In the genomic region with DNA sequence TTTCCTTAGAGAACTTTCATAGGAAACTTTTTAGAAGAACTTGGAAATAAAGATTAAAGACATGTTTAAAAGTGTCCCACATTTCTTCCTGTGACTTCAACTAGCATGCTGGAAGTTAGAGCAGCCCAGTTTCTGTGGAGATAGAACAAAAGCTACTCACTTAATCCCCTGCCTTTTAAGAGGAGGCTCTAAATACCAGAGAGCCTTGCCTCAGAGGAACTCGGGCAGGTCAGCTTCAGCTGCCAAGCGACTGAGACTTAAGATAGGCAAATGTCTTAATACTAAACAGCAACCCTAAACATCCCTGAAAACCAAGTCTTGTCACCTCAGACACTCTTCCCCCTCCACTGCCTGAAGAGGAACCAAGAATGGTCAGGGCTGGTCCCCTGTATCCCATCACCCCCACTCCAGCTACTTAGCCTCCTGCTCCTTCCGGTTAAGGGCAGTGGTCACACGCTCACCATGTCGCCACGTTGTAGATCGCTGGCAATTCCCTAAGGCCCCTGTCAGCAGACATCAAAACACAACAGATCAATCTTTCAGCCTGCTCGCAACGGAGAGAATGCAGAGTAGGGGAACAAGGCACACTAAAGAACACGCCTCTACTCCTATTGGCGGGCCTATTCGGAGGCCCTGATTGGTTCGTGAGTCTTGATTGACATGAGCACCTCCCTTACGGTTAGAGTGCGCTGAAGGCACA, we compare ENCODE assay signal across 8 mouse cellular contexts. TPM values are rescaled to one million over a fixed set of nuclear protein-coding genes. Genes with fewer than 3 reads are reported as not detected.
DNase-seq lines count a peak whose midpoint lies in the region; ATAC-seq and TF ChIP-seq lines count a peak whose summit lies in the region.
"Not testable (repeated sequence)": the region's sequence is repeated elsewhere in the genome, so short reads cannot be mapped to it uniquely, and the experiment has no call there.

A gene (minus strand): TSS at position 606 of the 700 bp plus-strand sequence.

- ATAC-seq in forebrain, postnatal 0 days = peak; percentile 100
- peak; percentile 100 for ATAC-seq in neural tube, embryonic 15.5 days (ENCODE audit: low FRiP score)

- peak within 1 kb of the TSS; percentile 46 for H3K4me3 ChIP-seq in forebrain, postnatal 0 days (ENCODE audit: low read depth, low read length)
- H3K4me3 ChIP-seq in lung, adult 2 months (replicated peaks; ENCODE audit: extremely low read depth, low read depth, low read length) = peak within 1 kb of the TSS; percentile 83
- peak within 1 kb of the TSS; percentile 53 for H3K4me3 ChIP-seq in neural tube, embryonic 15.5 days (replicated peaks)

- WGBS in forebrain, postnatal 0 days = under 1% methylated on average over 15 of the region's 15 CpGs
- WGBS in lung, adult 2 months = under 1% methylated on average over 15 of the region's 15 CpGs
- under 1% methylated on average over 15 of the region's 15 CpGs for WGBS in neural tube, embryonic 15.5 days

- not testable (repeated sequence) for TF ChIP-seq CTCF in forebrain, postnatal 0 days (IDR thresholded peaks at IDR 0.05; ENCODE audit: low read depth); lung, adult 2 months (IDR thresholded peaks at IDR 0.05; ENCODE audit: insufficient read depth, low read length)

- H3K4me1 ChIP-seq in forebrain, postnatal 0 days (ENCODE audit: insufficient read depth); lung, adult 2 months (ENCODE audit: control insufficient read depth, insufficient read depth, low read length); neural tube, embryonic 15.5 days: not testable (repeated sequence)

- peak within 1 kb of the TSS; percentile 58 for H3K4me2 ChIP-seq in forebrain, postnatal 0 days (ENCODE audit: low read depth)
- H3K4me2 ChIP-seq in neural tube, embryonic 15.5 days = peak within 1 kb of the TSS; percentile 63

- TF ChIP-seq POLR2A in lung, adult 2 months (IDR thresholded peaks at IDR 0.05; ENCODE audit: borderline replicate concordance, extremely low read depth, low read depth, low read length) = not testable (repeated sequence)

- peak; percentile 88 for DNase-seq in MN1 (ENCODE audit: low spot score)
- DNase-seq in cerebellum, adult 8-10 months = peak; percentile 42
- peak; percentile 90 for DNase-seq in forebrain, postnatal 0 days
- peak; percentile 75 to 77 for DNase-seq in heart, postnatal 36 days
- DNase-seq in layer of hippocampus, adult 18-20 months (ENCODE audit: low spot score in 2 of 2) = peak; percentile 49 to 82
- peak; percentile 74 for DNase-seq in lung, adult 2 months
- peak; percentile 77 for DNase-seq in testis, postnatal 10 days (ENCODE audit: low spot score)

- H3K36me3 ChIP-seq in forebrain, postnatal 0 days (ENCODE audit: insufficient read depth); neural tube, embryonic 15.5 days: not testable (repeated sequence)

- not testable (repeated sequence) for H3K27me3 ChIP-seq in forebrain, postnatal 0 days (ENCODE audit: insufficient read depth, low read length); neural tube, embryonic 15.5 days (replicated peaks)

- not testable (repeated sequence) for H3K27ac ChIP-seq in forebrain, postnatal 0 days (ENCODE audit: low read depth, low read length); neural tube, embryonic 15.5 days (replicated peaks)

- peak within 1 kb of the TSS; percentile 50 for H3K9ac ChIP-seq in forebrain, postnatal 0 days
- H3K9ac ChIP-seq in neural tube, embryonic 15.5 days (replicated peaks) = peak within 1 kb of the TSS; percentile 64

- intact Hi-C loops in heart, postnatal 36 days (cut with DNase I) = loop anchor here (10.0 kb wide), 1 partner anchor 61 kb away; no protein-coding TSS in a partner anchor

- not testable (repeated sequence) for H3K9me3 ChIP-seq in forebrain, postnatal 0 days (ENCODE audit: low read length); neural tube, embryonic 15.5 days (replicated peaks)

RNA-seq across cellular contexts. Expression of the gene that starts here (rescaled TPM):
- total RNA-seq in forebrain, postnatal 0 days (2014; rRNA removed) = 3.8 and 4.4 TPM in 2 replicates
- polyA plus RNA-seq in forebrain, postnatal 0 days (2015; fragmentation: Nextera tagmentation; extraction: Ambion mirVana) = 3.9 and 5.6 TPM in 2 replicates
- total RNA-seq in heart, postnatal 36 days (2021) = 1 to 10 TPM in 1 of 2 experiments, under 1 TPM in 1; 0.76 to 1.6 TPM
- 1 to 10 TPM; 3.2 to 3.8 TPM for total RNA-seq in layer of hippocampus, adult 18-20 months (2021)
- 0.20 and 0.22 TPM in 2 replicates for polyA plus RNA-seq in lung, adult 2 months (2012; rRNA removed)
- 6.7 and 8.6 TPM in 2 replicates for polyA plus RNA-seq in neural tube, embryonic 15.5 days (2015; fragmentation: Nextera tagmentation; extraction: Ambion mirVana)

Comparison
In these comparisons a context has a peak if more than half of its experiments do, and no peak if none do; other contexts are left out.
1. Peak in DNase-seq and H3K4me3 ChIP-seq in lung, adult 2 months; RNA of the gene not detected or under 1 TPM.